Mouse (Mus musculus) layer of hippocampus, adult 2 months (tissue): ENCODE results near the gene Omt2b. TPM values are rescaled to one million over a fixed set of nuclear protein-coding genes. Genes with fewer than 3 reads are reported as not detected.
"Not testable (repeated sequence)": the region's sequence is repeated elsewhere in the genome, so short reads cannot be mapped to it uniquely, and the experiment has no call there.

Experiments
- DNase-seq, 2 experiments: peaks; one replicate each; pipeline ENCODE4 v3.0.0; 2022; ENCODE audit warnings: low spot score in 2 of 2
- H3K27ac ChIP-seq: fragments of 200-600 bp; 2 replicates; pipeline ENCODE4 v1.8.1; 2022
- H3K4me3 ChIP-seq: fragments of 200-600 bp; 2 replicates; pipeline ENCODE4 v1.8.1; 2022; ENCODE audit warnings: mild to moderate bottlenecking
- CTCF ChIP-seq: fragments of 200-600 bp; conservative IDR thresholded peaks from 2 replicates; pipeline ENCODE4 v1.8.1; 2022; ENCODE audit warnings: antibody characterized with exemption, mild to moderate bottlenecking, moderate library complexity
- total RNA-seq, 2 experiments: library from RNA; stranded (reverse); gene quantifications; 2 replicates each; pipeline ENCODE4 v1.2.3; 2021

Gene Omt2b
- total RNA-seq, 2 experiments from 2014 or later, result not detected

GRCm38 (mm10) chr9:78347004-78347403, 19.6 kb downstream of the Omt2b start:
- no peak for TF ChIP-seq CTCF
- no peak for DNase-seq
- Histone ChIP-seq H3K4me3 (no peak overlapping the region), H3K27ac (no peak overlapping the region)

GRCm38 (mm10) chr9:78348206-78349004, 21.0 kb downstream of the Omt2b start:
- H3K4me3 ChIP-seq, H3K27ac ChIP-seq, DNase-seq: not testable (repeated sequence)

DNA sequence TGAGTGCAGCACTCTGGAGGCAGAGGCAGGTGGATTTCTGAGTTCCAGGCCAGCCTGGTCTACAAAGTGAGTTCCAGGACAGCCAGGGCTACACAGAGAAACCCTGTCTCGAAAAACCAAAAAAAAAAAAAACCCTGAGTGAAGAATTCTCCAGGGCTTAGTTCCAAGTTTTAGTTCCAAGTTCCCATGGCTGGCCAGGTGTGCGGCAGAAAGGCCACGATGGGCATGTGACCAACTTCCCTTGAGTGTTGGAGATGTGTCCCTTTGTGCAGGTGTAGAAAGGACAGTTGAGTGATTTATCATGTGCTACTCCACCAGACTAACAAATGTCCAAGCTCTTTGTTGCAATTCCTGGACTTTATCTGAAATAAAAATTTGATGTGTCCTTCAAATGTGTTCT, 21.8 kb downstream of the Omt2b start:
- not testable (repeated sequence) for DNase-seq, H3K4me3 ChIP-seq, H3K27ac ChIP-seq

DNA sequence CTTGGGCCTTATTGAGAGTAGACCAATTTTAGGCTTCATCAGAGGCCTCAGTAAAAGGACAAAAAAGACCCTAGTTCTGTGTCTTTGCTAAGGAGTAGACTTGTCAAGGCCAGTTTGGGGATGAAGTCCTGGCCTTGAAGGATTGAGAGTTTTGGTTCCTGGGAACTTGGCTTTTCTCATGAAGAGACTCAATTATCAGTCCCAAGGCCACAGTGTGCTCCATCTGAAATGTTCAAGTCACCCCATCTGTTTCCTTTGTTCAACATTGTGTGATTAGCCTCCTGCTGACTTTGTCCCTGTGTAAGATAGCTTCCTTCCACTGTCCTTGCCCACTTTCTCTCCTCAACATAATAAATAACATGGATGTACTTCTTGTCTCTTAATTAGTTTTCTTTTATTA, 22.6 kb downstream of the Omt2b start:
- not testable (repeated sequence) for H3K27ac ChIP-seq, H3K4me3 ChIP-seq, DNase-seq

DNA sequence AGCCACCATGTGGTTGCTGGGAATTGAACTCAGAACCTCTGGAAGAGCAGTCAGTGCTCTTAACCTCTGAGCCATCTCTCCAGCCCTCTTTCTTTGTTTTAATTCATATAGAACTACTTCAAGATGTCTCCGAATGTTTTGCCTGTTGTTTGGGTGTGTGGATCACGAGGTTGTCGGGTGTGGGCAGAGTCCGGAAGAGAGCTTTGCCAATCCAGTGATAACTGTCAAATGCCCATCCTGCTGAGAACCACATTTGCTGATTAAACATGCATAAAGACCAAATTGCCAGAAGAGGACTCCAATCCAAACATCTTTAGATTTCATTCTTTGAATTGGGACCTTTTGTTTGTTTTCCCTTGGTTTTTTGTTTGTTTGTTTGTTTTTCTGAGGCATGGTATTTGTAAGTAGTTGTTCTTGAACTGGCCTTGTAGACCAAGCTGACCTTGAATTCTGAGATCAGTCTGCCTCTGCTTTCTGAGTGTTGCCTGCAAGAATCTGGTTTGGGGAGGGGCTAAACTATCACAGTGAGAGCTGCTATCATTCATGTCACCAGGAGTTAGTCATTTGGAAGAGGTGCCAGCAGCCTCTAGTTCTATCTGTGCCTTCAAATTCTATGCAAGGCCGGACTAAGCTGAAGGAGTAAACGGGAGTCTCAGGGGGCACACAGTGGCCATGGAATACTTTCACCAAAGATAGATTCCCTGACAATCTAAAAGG, 24.3 kb downstream of the Omt2b start:
- TF ChIP-seq CTCF, result no peak
- Histone ChIP-seq H3K27ac (no peak overlapping the region), H3K4me3 (no peak overlapping the region)
- DNase-seq, result no peak

DNA sequence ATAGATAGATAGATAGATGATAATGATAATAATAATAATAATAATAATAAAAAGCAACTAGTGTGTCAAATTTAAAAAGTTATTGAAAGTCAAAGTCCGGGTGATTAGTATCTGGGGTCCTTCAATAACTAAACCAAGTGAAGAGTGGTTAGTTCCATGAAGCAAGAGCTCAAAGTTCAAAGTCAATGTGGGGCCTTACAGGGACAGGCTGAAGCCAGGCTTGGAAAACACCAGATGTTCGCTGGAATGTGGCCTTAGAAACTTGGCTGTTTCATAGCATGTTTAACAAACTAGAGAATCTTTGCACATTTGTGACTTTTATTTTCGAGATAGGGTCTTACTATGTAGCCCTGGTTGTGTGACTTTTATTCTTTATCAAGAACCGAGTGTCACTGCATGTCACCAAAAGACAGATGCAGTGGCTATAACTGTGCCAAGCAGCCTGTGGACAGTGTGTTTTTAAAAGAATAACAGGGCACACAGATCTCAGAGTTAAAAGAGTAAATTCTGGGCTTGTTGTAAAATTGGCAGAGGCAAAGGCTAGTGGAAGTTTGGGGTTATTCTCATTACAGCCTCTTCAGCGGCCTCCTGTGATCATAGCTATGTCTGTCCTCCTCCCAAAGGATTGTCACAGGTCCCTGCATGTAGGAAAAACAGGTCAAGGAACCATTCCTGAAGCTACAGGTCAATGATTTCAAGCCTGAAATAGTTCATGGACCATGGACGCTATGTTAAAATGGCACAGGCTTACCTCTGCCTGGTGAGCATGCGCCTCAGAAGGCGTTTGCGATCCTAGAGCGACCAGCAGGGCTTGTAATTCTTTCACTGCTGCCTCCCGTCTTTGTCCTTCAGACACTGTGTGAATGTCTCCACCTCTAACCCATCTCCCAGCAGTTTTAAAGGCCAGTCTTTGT, 27.5 kb downstream of the Omt2b start:
- no peak overlapping the region for H3K4me3 ChIP-seq
- DNase-seq, result no peak
- no peak for TF ChIP-seq CTCF
- H3K27ac ChIP-seq, result no peak overlapping the region

GRCm38 (mm10) chr9:78355611-78356010, 28.2 kb downstream of the Omt2b start, which contains the start of gene Gsta2:
Gene Gsta2, minus strand, starts transcription at chr9:78355788.
- no peak within 1 kb of the TSS for H3K27ac ChIP-seq
- TF ChIP-seq CTCF, result no peak
- H3K4me3 ChIP-seq, result no peak within 1 kb of the TSS
- no peak for DNase-seq

GRCm38 (mm10) chr9:78358053-78358452, 30.7 kb downstream of the Omt2b start:
- TF ChIP-seq CTCF, result peak; percentile 84
- peak; percentile 12 to 59 for DNase-seq
- no peak overlapping the region for H3K27ac ChIP-seq
- H3K4me3 ChIP-seq, result no peak overlapping the region

DNA sequence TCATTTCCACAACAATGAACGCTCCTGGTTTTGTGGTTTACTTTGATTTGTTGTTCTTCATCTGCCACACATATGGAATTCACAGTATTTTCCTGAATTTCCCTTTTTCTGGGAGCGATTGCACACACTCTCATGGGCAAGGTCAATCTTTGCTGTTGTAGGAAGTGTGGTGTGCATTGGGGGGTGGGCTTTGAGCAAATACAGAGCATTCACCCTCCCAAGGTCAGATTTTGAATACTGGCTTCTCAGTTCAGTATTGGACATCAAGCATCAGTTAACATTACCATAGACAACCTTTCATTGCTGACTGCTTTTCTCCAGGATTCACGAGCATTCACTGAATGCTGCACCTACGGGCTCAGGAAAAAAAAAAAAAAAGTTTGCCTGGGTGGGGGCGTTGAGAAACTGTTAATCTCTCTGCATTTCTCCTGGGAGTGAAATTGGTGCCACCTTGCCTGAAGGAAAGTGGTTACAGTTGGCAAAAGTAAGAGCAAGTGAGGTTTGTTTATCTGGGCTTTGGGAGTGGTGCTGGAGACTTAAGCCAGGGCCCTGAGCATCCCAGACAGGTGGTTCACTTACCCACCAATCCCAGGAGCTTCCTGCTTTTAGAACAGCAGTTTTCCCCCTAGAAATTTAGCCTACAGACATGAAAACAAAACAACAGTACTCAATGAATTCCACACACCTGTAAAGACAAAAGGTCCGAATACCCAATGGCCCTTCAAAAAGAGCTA, 32.5 kb downstream of the Omt2b start:
- no peak for DNase-seq
- H3K27ac ChIP-seq, result no peak overlapping the region
- no peak for TF ChIP-seq CTCF
- no peak overlapping the region for H3K4me3 ChIP-seq

GRCm38 (mm10) chr9:78360484-78360872, 33.1 kb downstream of the Omt2b start:
- Histone ChIP-seq H3K27ac (no peak overlapping the region), H3K4me3 (no peak overlapping the region)
- no peak for DNase-seq
- no peak for TF ChIP-seq CTCF

DNA sequence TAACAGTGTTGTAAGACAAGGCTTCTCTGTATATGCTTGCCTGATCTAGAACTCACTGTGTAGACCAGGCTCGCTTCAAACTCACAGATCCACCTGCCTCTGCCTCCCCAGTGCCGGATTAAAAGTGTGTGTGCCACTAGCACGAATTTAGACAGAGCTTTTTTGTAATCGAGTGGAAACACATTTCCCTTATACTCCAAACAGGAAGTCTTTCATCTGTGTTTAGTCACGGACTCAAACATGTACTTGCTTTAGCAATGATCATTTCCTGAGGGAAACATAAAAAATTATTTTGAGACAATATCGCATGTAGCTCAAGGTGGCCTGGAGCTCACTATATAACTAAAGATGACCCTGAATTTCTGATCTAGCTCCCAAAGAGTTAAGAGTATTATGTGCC, 36.0 kb downstream of the Omt2b start:
- no peak overlapping the region for H3K27ac ChIP-seq
- DNase-seq, result no peak
- no peak overlapping the region for H3K4me3 ChIP-seq
- TF ChIP-seq CTCF, result no peak

DNA sequence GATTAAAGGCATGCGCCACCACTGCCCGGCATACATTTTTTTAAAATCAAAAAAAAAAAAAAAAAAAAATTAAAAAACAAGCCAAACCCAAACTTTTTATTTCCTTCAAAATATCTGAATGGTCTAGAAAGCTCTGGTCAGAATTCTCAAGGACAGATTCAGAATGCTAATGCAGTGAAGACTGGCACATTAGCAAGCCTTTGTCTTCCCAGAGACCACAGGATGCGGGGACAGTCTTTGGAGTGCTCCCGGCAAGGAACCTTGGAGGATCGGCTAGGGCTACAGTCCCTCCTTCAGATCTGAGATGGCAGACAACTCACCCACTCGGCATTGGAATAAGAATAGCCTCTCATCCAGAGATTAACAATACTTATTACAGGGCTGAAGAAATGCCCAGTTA, 37.3 kb downstream of the Omt2b start:
- Histone ChIP-seq H3K27ac (no peak overlapping the region), H3K4me3 (no peak overlapping the region)
- no peak for TF ChIP-seq CTCF
- no peak for DNase-seq
